Mouse (Mus musculus) T-cell, adult 2 months (primary cell): ENCODE measurements around the gene C1qbp.

Source experiments
- DNase-seq: peaks from one replicate; pipeline ENCODE4 v3.0.0; 2022; ENCODE audit warnings: low spot score

Gene C1qbp

GRCm38 (mm10) chr11:70973947-70974346, 8.9 kb downstream of the C1qbp start:
- peak; percentile 22 for DNase-seq

GRCm38 (mm10) chr11:70972586-70972985, 10.2 kb downstream of the C1qbp start:
- DNase-seq = no peak

DNA sequence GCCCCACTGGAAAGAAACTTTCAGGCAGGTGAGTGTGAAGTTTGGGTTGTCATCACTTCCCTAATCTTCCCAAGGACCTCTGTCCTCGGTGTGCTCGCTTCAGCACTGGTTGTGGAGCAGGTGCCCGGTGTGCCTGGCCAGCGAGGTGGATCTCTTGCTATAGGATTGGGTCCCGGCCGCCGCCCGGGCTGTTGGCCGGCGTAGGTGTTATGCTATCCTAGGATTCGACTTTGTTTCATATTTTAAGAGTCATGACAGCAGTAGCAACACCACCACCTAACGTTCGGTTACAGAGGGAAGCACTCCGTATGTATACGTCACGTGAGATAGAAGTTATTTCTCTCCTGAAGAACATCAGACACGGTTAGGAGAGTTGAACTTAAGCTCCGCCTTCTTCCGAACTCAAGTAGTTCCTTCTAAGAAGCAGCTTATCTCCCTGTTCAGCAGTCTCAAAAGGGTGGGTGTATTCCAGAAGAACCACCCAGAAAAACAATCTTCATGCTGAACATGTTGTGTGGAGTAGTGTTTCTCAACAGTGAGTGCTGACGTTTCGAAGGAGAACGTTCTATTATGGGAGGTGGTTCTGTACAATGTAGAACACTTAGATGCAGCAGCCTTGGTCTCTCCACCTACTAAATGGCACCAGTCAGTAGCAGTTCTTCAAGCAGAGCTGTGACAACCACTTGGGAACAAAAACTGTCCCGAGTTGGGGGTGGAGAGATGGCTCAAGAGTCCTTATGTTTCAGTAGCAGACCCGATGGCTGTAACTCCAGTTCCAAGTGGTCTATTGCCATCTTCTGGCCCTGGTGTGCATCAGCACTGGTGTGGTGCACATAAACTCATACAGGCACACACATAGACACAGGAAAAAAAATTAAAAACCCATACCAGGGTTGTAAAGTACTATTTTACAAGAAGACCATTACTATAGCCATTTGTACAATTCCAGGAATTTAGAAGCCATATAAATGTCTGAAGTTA, 12.0 kb downstream of the C1qbp start:
- DNase-seq = peak; percentile 49

- peak; percentile 93 for DNase-seq
Observed at GRCm38 (mm10) chr11:70969821-70970559, 12.8 kb downstream of the C1qbp start, which contains the start of the genes Nup88 and Rpain. Nup88 (minus strand) TSS chr11:70969973. Rpain (plus strand) TSS chr11:70970213.

DNA sequence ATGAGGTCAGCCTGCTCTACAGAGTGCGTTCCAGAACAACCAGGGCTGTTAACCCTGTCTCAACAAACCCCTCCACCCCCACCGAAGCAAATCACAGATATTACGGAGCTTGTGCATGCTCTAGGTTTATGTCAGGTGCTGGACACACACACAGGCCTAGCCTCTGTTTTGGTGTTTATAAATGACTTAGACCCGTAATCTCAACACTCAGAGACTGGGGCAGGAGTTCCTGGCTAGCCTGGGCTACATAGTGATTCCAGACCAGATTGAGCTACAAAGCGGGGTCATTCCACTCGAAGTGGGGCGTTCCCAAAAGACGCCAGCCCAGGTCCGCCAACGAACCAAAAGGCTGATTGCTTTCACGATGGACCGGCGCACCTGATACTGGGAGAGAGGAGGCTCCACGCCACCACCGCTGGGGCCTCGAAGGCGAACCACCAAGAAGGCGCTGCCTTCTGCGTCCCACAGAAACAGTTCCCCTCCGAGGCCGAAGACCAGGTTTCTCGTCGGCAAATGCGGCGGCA, 13.5 kb downstream of the C1qbp start:
- DNase-seq = no peak

DNA sequence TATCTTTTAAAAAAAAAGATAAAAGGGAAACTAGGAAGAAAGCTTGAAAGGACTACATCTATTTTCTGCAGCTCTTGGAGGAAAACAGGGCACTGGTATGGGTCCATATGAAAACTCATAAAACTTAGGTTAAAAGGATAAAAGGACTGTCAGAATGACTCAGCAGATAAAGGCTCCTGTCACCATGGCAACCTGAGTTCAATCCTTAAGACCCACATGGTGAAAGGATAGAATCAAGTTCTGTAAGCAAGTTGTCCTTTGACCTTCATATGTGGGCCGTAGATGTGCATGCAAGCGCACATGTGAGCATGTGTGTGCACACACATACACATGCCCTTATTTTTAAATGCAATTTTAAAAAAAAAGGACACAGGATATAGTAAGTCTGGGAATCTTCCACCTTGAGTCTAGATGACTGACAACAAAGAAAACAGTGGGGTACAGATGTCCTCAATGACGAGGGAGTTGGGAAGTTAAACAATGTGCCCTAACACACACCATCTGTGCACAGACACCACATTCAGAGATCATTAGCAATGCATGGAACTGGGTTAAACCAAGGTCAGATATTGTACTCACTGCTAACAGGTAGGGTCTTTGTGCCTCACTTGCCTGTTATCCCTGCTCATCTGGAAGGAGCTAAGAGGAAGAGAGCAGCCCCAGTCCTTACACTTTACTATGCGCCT, 18.5 kb downstream of the C1qbp start:
- no peak for DNase-seq

- DNase-seq = no peak
Observed at GRCm38 (mm10) chr11:70960786-70961554, 21.9 kb downstream of the C1qbp start.

GRCm38 (mm10) chr11:70954711-70955110, 28.1 kb downstream of the C1qbp start:
- no peak for DNase-seq

GRCm38 (mm10) chr11:70944935-70945817, 37.6 kb downstream of the C1qbp start:
- DNase-seq = no peak

DNA sequence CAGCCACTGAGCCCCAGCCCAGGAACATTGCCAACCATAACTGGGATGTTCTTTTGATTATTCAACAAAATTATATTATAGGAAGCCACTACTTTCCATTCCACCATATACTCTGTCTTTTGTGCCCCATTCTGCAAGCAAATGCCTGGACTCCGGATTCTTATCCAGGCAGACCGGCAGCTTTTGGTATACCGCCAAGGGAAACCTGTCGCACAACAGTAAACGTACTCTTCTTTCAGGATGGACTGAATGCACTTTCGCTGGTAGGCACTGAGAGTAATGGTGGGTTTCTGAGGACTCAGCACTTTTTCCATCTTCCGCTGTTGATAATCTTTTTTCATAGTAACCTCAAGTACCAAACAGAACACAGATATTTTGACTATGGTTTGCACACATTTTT, 39.2 kb downstream of the C1qbp start:
- no peak for DNase-seq

DNA sequence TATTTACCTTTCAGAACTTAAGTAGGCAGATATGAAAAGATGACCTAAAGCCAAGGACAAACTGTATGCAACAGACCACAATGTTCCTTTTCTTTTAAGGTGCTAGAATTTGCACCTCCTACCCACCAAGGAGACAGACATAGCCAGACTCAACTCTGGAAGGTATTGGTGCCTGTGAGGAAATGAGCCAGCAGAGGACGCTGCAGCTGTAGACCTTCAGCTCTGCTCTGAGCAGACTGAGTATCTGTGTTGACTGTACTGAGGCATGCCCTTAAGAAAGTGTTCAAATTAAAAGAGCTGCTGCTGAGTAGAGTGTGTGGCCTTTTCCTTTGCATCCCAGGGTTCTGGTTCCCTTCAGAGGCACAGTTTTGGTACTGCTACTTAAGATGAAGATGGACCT, 40.2 kb downstream of the C1qbp start:
- no peak for DNase-seq

DNA sequence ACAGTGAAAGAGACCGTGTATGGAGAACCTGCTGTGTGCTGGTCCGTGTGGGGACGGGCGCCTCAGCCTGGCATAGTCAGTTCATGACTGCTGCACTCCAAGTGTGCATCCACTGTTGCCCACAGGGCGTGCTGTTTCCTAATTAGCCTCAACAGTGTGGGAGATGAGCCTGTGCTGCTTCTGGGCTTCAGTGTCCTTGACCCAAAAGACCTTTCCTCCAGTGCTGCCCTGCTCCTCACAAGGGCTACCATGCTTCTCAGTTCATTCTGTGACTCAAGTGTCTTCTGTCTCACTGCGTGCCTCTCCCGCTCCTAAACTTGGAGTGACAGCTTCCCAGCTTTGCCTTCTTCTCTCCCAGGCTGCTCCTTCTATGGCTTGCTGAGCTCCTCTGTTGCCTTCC, 47.5 kb downstream of the C1qbp start:
- no peak for DNase-seq

GRCm38 (mm10) chr11:70931461-70931860, 51.4 kb downstream of the C1qbp start:
- no peak for DNase-seq
